Mouse (Mus musculus) c-Kit-positive CD71-positive TER-119-positive erythroid progenitor cells, embryonic 14.5 days (primary cell): ENCODE data around the gene Slc16a13.
"Not testable (repeated sequence)": the region's sequence is repeated elsewhere in the genome, so short reads cannot be mapped to it uniquely, and the experiment has no call there.

Experiments used
- DNase-seq: peaks from one replicate; pipeline ENCODE4 v3.0.0-alpha.2; 2013; ENCODE audit warnings: low spot score

Slc16a13 gene

DNA sequence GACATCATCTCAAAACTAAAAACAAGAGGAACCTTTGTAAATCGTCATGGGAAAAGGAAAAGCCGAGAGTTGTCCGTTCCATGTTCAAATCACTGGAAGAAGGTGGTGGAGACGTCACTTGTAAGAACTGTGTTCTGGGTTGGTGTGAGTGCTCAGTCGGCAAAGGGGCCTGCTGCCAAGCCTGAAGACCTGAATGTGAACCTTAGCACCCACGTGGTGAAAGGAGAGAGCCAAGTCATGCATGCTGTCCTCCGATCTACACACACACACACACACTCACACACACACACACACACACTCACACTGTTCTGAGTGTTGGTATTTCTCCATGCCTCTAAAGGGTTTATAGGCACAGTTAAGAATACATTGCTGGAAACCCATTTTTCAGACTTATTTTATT is 49.7 kb downstream of the Slc16a13 start:
- DNase-seq = no peak

DNA sequence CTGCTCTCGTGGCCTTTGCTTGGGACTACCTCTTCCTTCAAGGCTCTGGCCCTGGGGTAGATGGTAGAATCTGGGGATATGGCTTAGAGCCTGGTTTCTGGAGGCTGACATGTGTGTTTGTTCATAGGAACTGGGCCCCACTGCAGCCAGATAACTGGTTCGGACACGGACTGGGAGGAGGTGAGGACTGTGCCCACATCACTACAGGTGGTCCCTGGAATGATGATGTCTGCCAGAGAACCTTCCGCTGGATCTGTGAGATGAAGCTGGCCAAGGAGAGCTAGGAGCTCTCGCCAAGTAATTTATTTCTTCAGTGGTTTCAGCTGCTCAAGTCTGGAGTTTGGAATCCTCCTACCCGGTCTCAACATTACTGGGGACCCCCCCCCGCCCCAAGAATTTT is 50.6 kb downstream of the Slc16a13 start:
- DNase-seq = no peak

DNA sequence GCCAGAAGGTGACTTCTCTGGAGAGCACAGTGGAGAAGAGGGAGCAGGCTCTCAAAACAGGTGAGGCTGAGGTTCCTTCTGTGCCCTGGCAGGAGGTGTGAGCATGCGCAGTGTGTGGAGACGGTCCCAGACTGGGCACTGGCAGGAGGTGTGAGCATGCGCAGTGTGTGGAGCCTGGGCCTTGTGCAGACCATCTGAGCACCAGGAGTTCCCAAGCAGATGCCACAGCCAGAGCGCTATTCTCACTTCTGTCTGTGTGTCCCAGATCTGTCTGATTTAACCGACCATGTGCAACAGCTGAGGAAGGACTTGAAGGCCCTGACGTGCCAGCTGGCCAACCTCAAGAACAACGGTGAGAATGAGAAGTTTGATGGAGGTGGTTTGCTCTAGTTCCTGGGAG is 51.4 kb downstream of the Slc16a13 start:
- DNase-seq = not testable (repeated sequence)

DNA sequence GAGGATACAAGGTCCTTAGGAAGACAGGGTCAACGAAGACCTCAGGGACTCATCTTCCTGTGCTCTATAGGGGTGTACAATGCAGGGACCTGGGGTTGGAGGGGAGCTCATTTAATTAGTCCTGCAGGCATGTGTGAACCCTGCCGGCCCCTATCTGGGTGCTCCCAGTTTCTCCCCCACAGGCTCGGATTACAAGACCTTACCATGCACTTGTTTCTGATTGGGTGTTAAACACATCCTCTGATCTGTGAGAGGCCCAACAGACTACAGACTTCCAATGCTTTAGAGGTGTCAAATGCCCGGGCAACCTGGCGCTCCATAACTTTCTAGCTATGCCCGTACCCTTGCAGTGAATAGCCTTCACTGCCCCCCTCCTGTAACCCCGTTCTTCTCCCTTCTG is 52.7 kb downstream of the Slc16a13 start:
- DNase-seq = no peak
